Mouse (Mus musculus): Measurements from ENCODE around the gene Prdm16.

Gene Prdm16

GRCm38 (mm10) chr4:154375939-154376625, 260.6 kb downstream of the Prdm16 start:
- no peak for DNase-seq

GRCm38 (mm10) chr4:154371542-154372247, 265.0 kb downstream of the Prdm16 start:
- no peak for DNase-seq

- DNase-seq = no peak
Measured at GRCm38 (mm10) chr4:154370841-154371240, 265.8 kb downstream of the Prdm16 start.

GRCm38 (mm10) chr4:154369089-154369488, 267.6 kb downstream of the Prdm16 start:
- DNase-seq = no peak

- DNase-seq = no peak
Measured at GRCm38 (mm10) chr4:154366836-154367235, 269.8 kb downstream of the Prdm16 start.

GRCm38 (mm10) chr4:154364752-154365151, 271.9 kb downstream of the Prdm16 start:
- DNase-seq = no peak

- DNase-seq = no peak
Measured at GRCm38 (mm10) chr4:154360850-154361249, 275.8 kb downstream of the Prdm16 start.

- no peak for DNase-seq
Measured at GRCm38 (mm10) chr4:154360441-154360840, 276.2 kb downstream of the Prdm16 start.

- DNase-seq = no peak
Measured at GRCm38 (mm10) chr4:154359762-154360300, 276.8 kb downstream of the Prdm16 start.

GRCm38 (mm10) chr4:154358816-154359215, 277.9 kb downstream of the Prdm16 start:
- DNase-seq = no peak

GRCm38 (mm10) chr4:154358370-154358769, 278.3 kb downstream of the Prdm16 start:
- DNase-seq = no peak

GRCm38 (mm10) chr4:154355408-154355807, 281.3 kb downstream of the Prdm16 start:
- DNase-seq = no peak

- DNase-seq = no peak
Measured at GRCm38 (mm10) chr4:154352246-154352645, 284.4 kb downstream of the Prdm16 start.

GRCm38 (mm10) chr4:154348197-154348786, 288.4 kb downstream of the Prdm16 start:
- no peak for DNase-seq

GRCm38 (mm10) chr4:154346731-154347522, 289.7 kb downstream of the Prdm16 start:
- no peak for DNase-seq

- DNase-seq = no peak
Measured at GRCm38 (mm10) chr4:154336650-154337049, 300.0 kb downstream of the Prdm16 start.

- peak; percentile 8 to 25 for DNase-seq
Measured at GRCm38 (mm10) chr4:154335761-154336160, 300.9 kb downstream of the Prdm16 start, which contains the start of gene B230104I21Rik. B230104I21Rik (plus strand) TSS chr4:154336127.

- peak; percentile 47 to 59 for DNase-seq
Measured at GRCm38 (mm10) chr4:154334699-154335402, 301.8 kb downstream of the Prdm16 start.

GRCm38 (mm10) chr4:154333300-154333699, 303.4 kb downstream of the Prdm16 start:
- no peak for DNase-seq

- no peak for DNase-seq
Measured at GRCm38 (mm10) chr4:154331271-154331670, 305.4 kb downstream of the Prdm16 start.

- no peak for DNase-seq
Measured at GRCm38 (mm10) chr4:154330001-154330400, 306.7 kb downstream of the Prdm16 start.

- DNase-seq = peak; percentile 87
Measured at GRCm38 (mm10) chr4:154328836-154329235, 307.8 kb downstream of the Prdm16 start.
